Mouse (Mus musculus) ES-E14 (cell line): ENCODE results near the gene Slit3. TPM values are rescaled to one million over a fixed set of nuclear protein-coding genes. Genes with fewer than 3 reads are reported as not detected.

Source experiments
- DNase-seq: peaks from one replicate; pipeline ENCODE4 v3.0.0-alpha.2; 2013; ENCODE audit warnings: low read depth, low spot score
- H3K27ac ChIP-seq: 2 replicates; pipeline ENCODE4 v1.5.1; 2012; ENCODE audit warnings: low read depth, mild to moderate bottlenecking, low read length, moderate library complexity, mixed read lengths; ENCODE audit not compliant: poor library complexity, insufficient read depth, severe bottlenecking
- H3K36me3 ChIP-seq: 2 replicates; pipeline ENCODE4 v1.6.1; 2012; ENCODE audit warnings: mild to moderate bottlenecking, low read length, moderate library complexity, mixed read lengths; ENCODE audit not compliant: control insufficient read depth, poor library complexity, insufficient read depth, severe bottlenecking
- H3K4me1 ChIP-seq, 2 experiments: fragments of 150-350 bp in 1 of 2; sonication (generic) in 1 of 2; 2 replicates each; pipeline ENCODE4 v1.6.1; 2012; ENCODE audit warnings: low read length in 2 of 2, mild to moderate bottlenecking in 1 of 2, mixed read lengths in 1 of 2; ENCODE audit not compliant: control insufficient read depth in 2 of 2, insufficient read depth in 2 of 2, poor library complexity in 1 of 2
- H3K4me3 ChIP-seq, 2 experiments: fragments of 150-350 bp in 1 of 2; sonication (generic) in 1 of 2; 2 replicates each; pipeline ENCODE4 v1.5.1; 2012; ENCODE audit warnings: low read length in 2 of 2, low read depth in 1 of 2, mild to moderate bottlenecking in 1 of 2, mixed read lengths in 1 of 2; ENCODE audit not compliant: insufficient read depth in 1 of 2, poor library complexity in 1 of 2, severe bottlenecking in 1 of 2
- H3K9ac ChIP-seq: 2 replicates; pipeline ENCODE4 v1.6.1; 2012; ENCODE audit warnings: low read depth, mild to moderate bottlenecking, low read length, mixed read lengths; ENCODE audit not compliant: poor library complexity, insufficient read depth, severe bottlenecking
- H3K9me3 ChIP-seq: fragments of 150-350 bp; sonication (generic); 2 replicates; pipeline ENCODE4 v1.6.1; 2012; ENCODE audit warnings: low read depth, mild to moderate bottlenecking, low read length; ENCODE audit not compliant: control insufficient read depth, insufficient read depth
- CHD2 ChIP-seq: IDR thresholded peaks from 2 replicates; pipeline ENCODE4 v1.6.1; 2014; ENCODE audit warnings: mild to moderate bottlenecking, low read depth, low read length, inconsistent platforms
- HCFC1 ChIP-seq: IDR thresholded peaks from 2 replicates; pipeline ENCODE4 v1.6.1; 2012; ENCODE audit warnings: low read length, inconsistent platforms, borderline replicate concordance; ENCODE audit not compliant: insufficient read depth
- MAFK ChIP-seq: IDR thresholded peaks from 2 replicates; pipeline ENCODE4 v1.6.1; 2014; ENCODE audit warnings: mild to moderate bottlenecking, low read depth, low read length, inconsistent platforms; ENCODE audit not compliant: insufficient read depth
- ZC3H11A ChIP-seq: IDR thresholded peaks from 2 replicates; pipeline ENCODE4 v1.6.1; 2012; ENCODE audit warnings: low read depth, mild to moderate bottlenecking, inconsistent platforms, low read length, borderline replicate concordance
- ZNF384 ChIP-seq: IDR thresholded peaks from 2 replicates; pipeline ENCODE4 v1.6.1; 2012; ENCODE audit warnings: low read depth, low read length, inconsistent platforms
- in situ Hi-C, 2 experiments: fragments of 600-800 bp; cut with MboI; formaldehyde crosslinking; loops; one replicate each; pipeline ENCODE4 v1.15.1; 2025; ENCODE audit warnings: low sequenced_read_pairs in 2 of 2, inconsistent platforms in 1 of 2; ENCODE audit not compliant: unreplicated experiment in 2 of 2
- total RNA-seq: library from RNA; depleted of rRNA; stranded (reverse); fragments of 300-350 nt; gene quantifications from 2 replicates; pipeline ENCODE4 v1.2.3, GENCODE M21; 2012

The Slit3 gene
- total RNA-seq, 1 experiment: 3.7 TPM

GRCm38 (mm10) chr11:35627815-35628214 lies 506.8 kb downstream of the Slit3 start:
- H3K4me1 ChIP-seq: no peaks in the 10 kb centered on the region
- no peaks in the 10 kb centered on the region for H3K36me3 ChIP-seq
- H3K9ac ChIP-seq: no peak overlapping the region
- H3K27ac ChIP-seq: no peak overlapping the region
- in situ Hi-C loops: no loop called here
- TF ChIP-seq HCFC1 (no peak), MAFK (no peak), ZC3H11A (no peak), CHD2 (no peak), ZNF384 (no peak)
- H3K4me3 ChIP-seq: no peak overlapping the region
- H3K9me3 ChIP-seq: no peaks in the 10 kb centered on the region
- DNase-seq: no peak

- H3K27ac ChIP-seq: no peak overlapping the region
- no peak for DNase-seq
- H3K4me3 ChIP-seq: no peak overlapping the region
- in situ Hi-C loops: no loop called here
- H3K9me3 ChIP-seq: no peaks in the 10 kb centered on the region
- H3K9ac ChIP-seq: no peak overlapping the region
- no peak for TF ChIP-seq CHD2
- TF ChIP-seq ZC3H11A: no peak
- no peak for TF ChIP-seq HCFC1
- TF ChIP-seq MAFK: no peak
- TF ChIP-seq ZNF384: no peak
- no peaks in the 10 kb centered on the region for H3K4me1 ChIP-seq
- no peaks in the 10 kb centered on the region for H3K36me3 ChIP-seq
Measured at GRCm38 (mm10) chr11:35632262-35632661, 511.2 kb downstream of the Slit3 start.

GRCm38 (mm10) chr11:35637102-35637501 lies 516.1 kb downstream of the Slit3 start:
- no peaks in the 10 kb centered on the region for H3K9me3 ChIP-seq
- no peak overlapping the region for H3K9ac ChIP-seq
- in situ Hi-C loops: no loop called here
- H3K4me1 ChIP-seq: peaks cover 0 to 3% of the 10 kb centered on the region in 2 experiments; a peak in 1 of 4 replicates
- no peaks in the 10 kb centered on the region for H3K36me3 ChIP-seq
- TF ChIP-seq CHD2 (no peak), MAFK (no peak), ZC3H11A (no peak), HCFC1 (no peak), ZNF384 (no peak)
- DNase-seq: no peak
- no peak overlapping the region for H3K27ac ChIP-seq
- H3K4me3 ChIP-seq: no peak overlapping the region

- no peaks in the 10 kb centered on the region for H3K36me3 ChIP-seq
- no peak overlapping the region for H3K27ac ChIP-seq
- no peak overlapping the region for H3K4me3 ChIP-seq
- DNase-seq: peak; percentile 11
- H3K4me1 ChIP-seq: peaks cover 0 to 3% of the 10 kb centered on the region in 2 experiments; a peak in 1 of 4 replicates
- in situ Hi-C loops: no loop called here
- no peaks in the 10 kb centered on the region for H3K9me3 ChIP-seq
- H3K9ac ChIP-seq: no peak overlapping the region
- TF ChIP-seq ZNF384: no peak
- no peak for TF ChIP-seq HCFC1
- TF ChIP-seq ZC3H11A: no peak
Measured at GRCm38 (mm10) chr11:35638862-35639384, 517.9 kb downstream of the Slit3 start.

GRCm38 (mm10) chr11:35639428-35639827 lies 518.4 kb downstream of the Slit3 start:
- H3K36me3 ChIP-seq: no peaks in the 10 kb centered on the region
- no peak overlapping the region for H3K27ac ChIP-seq
- no peak overlapping the region for H3K9ac ChIP-seq
- H3K9me3 ChIP-seq: no peaks in the 10 kb centered on the region
- DNase-seq: peak; percentile 8
- no peak overlapping the region; a peak in 1 of 4 replicates for H3K4me3 ChIP-seq
- peaks cover 0 to 3% of the 10 kb centered on the region in 2 experiments; a peak in 1 of 4 replicates for H3K4me1 ChIP-seq
- no peak for TF ChIP-seq HCFC1
- no peak for TF ChIP-seq MAFK
- no peak for TF ChIP-seq ZNF384
- TF ChIP-seq ZC3H11A: no peak
- no peak for TF ChIP-seq CHD2
- in situ Hi-C loops: no loop called here
